ENCODE assay signal across 17 mouse cellular contexts in the genomic region with DNA sequence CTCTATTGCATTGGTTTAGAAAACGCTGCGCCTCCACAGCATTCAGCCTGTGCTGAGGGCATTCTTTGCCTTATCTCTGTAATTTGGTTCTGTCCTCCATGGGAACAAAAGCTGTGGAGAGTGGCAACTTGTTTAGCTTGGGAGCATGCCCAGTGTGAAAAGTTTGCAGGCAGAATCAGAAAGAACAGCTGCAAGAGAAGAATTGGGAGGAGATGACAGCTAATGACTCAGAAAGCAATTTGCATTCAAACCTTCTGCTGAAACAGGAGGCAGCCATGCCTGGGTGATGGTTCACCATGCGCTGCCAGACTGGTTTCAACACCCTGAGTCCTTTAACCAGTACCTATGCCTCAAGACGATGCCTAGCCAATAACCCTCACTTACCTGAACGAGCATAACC.
A peak's percentile ranks its signal among the peaks of the same experiment; 100 is the strongest.
DNase-seq lines count a peak whose midpoint lies in the region; ATAC-seq lines count a peak whose summit lies in the region.
"Had no signal": no experiment of that assay in that cellular context is flagged by ENCODE, and none has a peak within 500 bp of the region (broad histone marks: within the 10 kb centered on the region; RNA-seq: fewer than 3 reads in every experiment).

No protein-coding gene starts in this region.

- DNase-seq in heart, adult 11 months = peak; percentile 65
- DNase-seq in heart, postnatal 10 days = no peak
- peak; percentile 20 for DNase-seq in brain, embryonic 18.5 days (ENCODE audit: low read depth, low spot score)
- DNase-seq in layer of hippocampus, postnatal 10 days (ENCODE audit: low spot score in 2 of 2) = peak; percentile 34 to 37
- DNase-seq in right cerebral cortex, postnatal 25 days = peak; percentile 26
- no peak for DNase-seq in c-Kit-positive CD71-positive TER-119-positive erythroid progenitor cells, embryonic 14.5 days (ENCODE audit: low spot score)
- DNase-seq in adrenal gland, adult 2 months = no peak
- no peak for DNase-seq in midbrain, embryonic 14.5 days
- DNase-seq: cerebellum, adult 2 months; kidney, adult 11 months; liver; lung, adult 2 months had no signal

- intact Hi-C loops in heart, postnatal 10 days (cut with DNase I) = no loop called here

- H3K9ac ChIP-seq in midbrain, embryonic 14.5 days (replicated peaks; ENCODE audit: low read length) = no peak overlapping the region
- H3K9ac ChIP-seq: hindbrain, embryonic 14.5 days; midbrain, embryonic 15.5 days; neural tube, embryonic 12.5 days had no signal

- no peaks in the 10 kb centered on the region for H3K36me3 ChIP-seq in midbrain, embryonic 14.5 days (ENCODE audit: control insufficient read depth, insufficient read depth, low read length)
- H3K36me3 ChIP-seq: midbrain, embryonic 15.5 days; neural tube, embryonic 12.5 days had no signal

- ATAC-seq in midbrain, embryonic 14.5 days (ENCODE audit: low FRiP score, low TSS enrichment) = no peak
- ATAC-seq: midbrain, embryonic 15.5 days had no signal

- no peak overlapping the region for H3K4me3 ChIP-seq in midbrain, embryonic 14.5 days (replicated peaks; ENCODE audit: low read depth, low read length)
- H3K4me3 ChIP-seq: erythroblast, embryonic 14.5 days; midbrain, embryonic 15.5 days; neural tube, embryonic 12.5 days had no signal

- H3K4me1 ChIP-seq in midbrain, embryonic 14.5 days (ENCODE audit: control insufficient read depth, insufficient read depth, low read length) = no peaks in the 10 kb centered on the region
- H3K4me1 ChIP-seq: midbrain, embryonic 15.5 days; neural tube, embryonic 12.5 days had no signal

- WGBS in midbrain, embryonic 14.5 days = 83% methylated on average over 5 of the region's 5 CpGs

- no peaks in the 10 kb centered on the region for H3K27me3 ChIP-seq in midbrain, embryonic 14.5 days (ENCODE audit: control insufficient read depth, insufficient read depth, low read length)
- H3K27me3 ChIP-seq: midbrain, embryonic 15.5 days; neural tube, embryonic 12.5 days had no signal

- no peaks in the 10 kb centered on the region for H3K9me3 ChIP-seq in midbrain, embryonic 14.5 days (ENCODE audit: control insufficient read depth, low read length)
- H3K9me3 ChIP-seq: midbrain, embryonic 15.5 days; neural tube, embryonic 12.5 days had no signal

- no peak overlapping the region for H3K4me2 ChIP-seq in midbrain, embryonic 14.5 days (ENCODE audit: low read length)
- H3K4me2 ChIP-seq: hindbrain, embryonic 14.5 days; midbrain, embryonic 15.5 days; neural tube, embryonic 12.5 days had no signal

- no peak overlapping the region for H3K27ac ChIP-seq in midbrain, embryonic 14.5 days (replicated peaks; ENCODE audit: low read depth, low read length)
- H3K27ac ChIP-seq: hindbrain, embryonic 14.5 days; macrophage; midbrain, embryonic 15.5 days; neural tube, embryonic 12.5 days had no signal

Comparison
In these comparisons a context has a peak if more than half of its experiments do, and no peak if none do; other contexts are left out.
1. DNase-seq: peak in heart, adult 11 months (single experiment), brain, embryonic 18.5 days (single experiment), layer of hippocampus, postnatal 10 days (2 of 2) and right cerebral cortex, postnatal 25 days (single experiment); none in heart, postnatal 10 days (0 of 2), c-Kit-positive CD71-positive TER-119-positive erythroid progenitor cells, embryonic 14.5 days (single experiment), adrenal gland, adult 2 months (single experiment) and midbrain, embryonic 14.5 days (single experiment).